Mouse (Mus musculus): ENCODE measurements around the gene Abca13.
A peak's percentile ranks its signal among the peaks of the same experiment; 100 is the strongest.

DNA sequence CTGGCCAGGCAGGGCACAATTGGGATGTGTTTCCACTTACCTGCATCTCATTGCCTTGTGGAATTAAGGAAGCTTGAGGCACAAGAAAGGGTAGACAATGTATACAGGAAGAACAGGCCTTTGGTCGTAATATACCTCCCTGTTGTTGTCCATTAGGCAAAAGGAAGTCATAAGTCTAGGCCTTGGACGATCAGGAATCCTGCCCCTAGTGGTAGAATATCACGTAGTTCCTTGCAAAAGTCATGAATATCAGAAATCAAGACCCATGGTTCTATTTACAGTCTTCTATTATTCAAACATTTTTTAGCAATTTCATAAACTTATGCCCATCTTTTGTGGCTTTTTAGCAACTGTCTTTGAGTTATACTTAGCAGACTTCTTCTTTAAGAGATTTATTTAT, 456.2 kb downstream of the Abca13 start:
- TF ChIP-seq CTCF (IDR thresholded peaks at IDR 0.05; ENCODE audit: low read depth) (peak; percentile 32; the same call in 1 of the 2 replicates), EP300 (IDR thresholded peaks at IDR 0.05; ENCODE audit: low read depth) (no peak)

Data from liver, embryonic 14.5 days (tissue).